Mouse (Mus musculus) liver, adult 2 months (tissue): ENCODE measurements around the gene Eea1. TPM values are rescaled to one million over a fixed set of nuclear protein-coding genes. Genes with fewer than 3 reads are reported as not detected.

ENCODE experiments used
- DNase-seq: peaks from one replicate; pipeline ENCODE4 v3.0.0-alpha.2; 2011; ENCODE audit warnings: low read depth, low spot score; ENCODE audit errors: extremely low read depth
- H3K27ac ChIP-seq: fragments of 200-500 bp; replicated peaks from 2 replicates; pipeline ENCODE4 v1.5.1; 2012; ENCODE audit warnings: low read depth, mild to moderate bottlenecking, control low read depth, inconsistent platforms, low read length; ENCODE audit not compliant: insufficient read depth
- H3K27me3 ChIP-seq: fragments of 200-500 bp; 2 replicates; pipeline ENCODE4 v1.6.1; 2012; ENCODE audit warnings: mild to moderate bottlenecking, moderate library complexity, low read length, inconsistent platforms; ENCODE audit not compliant: control insufficient read depth, insufficient read depth
- H3K36me3 ChIP-seq: fragments of 200-500 bp; 2 replicates; pipeline ENCODE4 v1.6.1; 2012; ENCODE audit warnings: low read length, inconsistent platforms; ENCODE audit not compliant: control insufficient read depth, insufficient read depth
- H3K4me1 ChIP-seq: fragments of 200-500 bp; 2 replicates; pipeline ENCODE4 v1.6.1; 2011; ENCODE audit warnings: low read length; ENCODE audit not compliant: control insufficient read depth, insufficient read depth
- H3K4me3 ChIP-seq: fragments of 200-500 bp; 2 replicates; pipeline ENCODE4 v1.5.1; 2011; ENCODE audit warnings: low read depth, mild to moderate bottlenecking, control low read depth, low read length, moderate library complexity; ENCODE audit not compliant: insufficient read depth
- H3K79me2 ChIP-seq: fragments of 200-500 bp; 2 replicates; pipeline ENCODE4 v1.6.1; 2012; ENCODE audit warnings: inconsistent platforms, mild to moderate bottlenecking, low read length, moderate library complexity; ENCODE audit not compliant: control insufficient read depth, insufficient read depth
- H3K9ac ChIP-seq: fragments of 200-500 bp; 2 replicates; pipeline ENCODE4 v1.6.1; 2012; ENCODE audit warnings: low read depth, mild to moderate bottlenecking, control low read depth, inconsistent platforms, low read length
- CTCF ChIP-seq: fragments of 200-500 bp; IDR thresholded peaks from 2 replicates; pipeline ENCODE4 v1.5.1; 2011; ENCODE audit warnings: low read depth, low read length, control low read depth
- POLR2A ChIP-seq: fragments of 200-500 bp; IDR thresholded peaks from 2 replicates; pipeline ENCODE4 v1.6.1; 2011; ENCODE audit warnings: low read length, control low read depth; ENCODE audit not compliant: insufficient read depth; ENCODE audit errors: extremely low read depth
- WGBS: fragments of 180-500 bp; shearing (Covaris S2); methylation state at CpG from one replicate; pipeline ENCODE4 v1.1.7; 2018; 5-methylcytosine and 5-hydroxymethylcytosine counted together
- polyA plus RNA-seq: library from polyadenylated mRNA; depleted of rRNA; stranded (reverse); fragments of >200 nt; gene quantifications from 2 replicates; pipeline ENCODE4 v1.2.3, GENCODE M21; 2012
- total RNA-seq: library from RNA; depleted of rRNA; stranded (reverse); fragments of >200 nt; gene quantifications from 2 replicates; pipeline ENCODE4 v1.2.3, GENCODE M21; 2014

The Eea1 gene
- total and polyA plus RNA-seq, 2 experiments, result 3.1 to 19.6 TPM

- WGBS, result 90% methylated on average over 3 of the region's 3 CpGs
- no peak for TF ChIP-seq CTCF
- no peak for TF ChIP-seq POLR2A
- peaks cover 13% of the 10 kb centered on the region for H3K36me3 ChIP-seq
- no peak overlapping the region for H3K9ac ChIP-seq
- no peak overlapping the region for H3K27ac ChIP-seq
- no peaks in the 10 kb centered on the region for H3K27me3 ChIP-seq
- peaks cover 2% of the 10 kb centered on the region; the same call in 1 of the 2 replicates for H3K4me1 ChIP-seq
- H3K79me2 ChIP-seq, result peaks cover 9% of the 10 kb centered on the region
- no peak overlapping the region for H3K4me3 ChIP-seq
- no peak for DNase-seq
Observed at GRCm38 (mm10) chr10:95971942-95972341, 31.5 kb downstream of the Eea1 start.

GRCm38 (mm10) chr10:95974462-95974861, 34.0 kb downstream of the Eea1 start:
- WGBS, result over 99% methylated on average over 3 of the region's 3 CpGs
- Histone ChIP-seq H3K36me3 (peaks cover 13% of the 10 kb centered on the region), H3K9ac (no peak overlapping the region), H3K79me2 (peaks cover 2% of the 10 kb centered on the region; the same call in 1 of the 2 replicates), H3K27ac (no peak overlapping the region), H3K27me3 (no peaks in the 10 kb centered on the region), H3K4me1 (no peaks in the 10 kb centered on the region), H3K4me3 (no peak overlapping the region)
- DNase-seq, result no peak
- TF ChIP-seq POLR2A, result no peak
- no peak for TF ChIP-seq CTCF

GRCm38 (mm10) chr10:95976798-95977197, 36.3 kb downstream of the Eea1 start:
- Histone ChIP-seq H3K27ac (no peak overlapping the region), H3K4me3 (no peak overlapping the region), H3K79me2 (peaks cover 2% of the 10 kb centered on the region; the same call in 1 of the 2 replicates), H3K9ac (no peak overlapping the region), H3K36me3 (peaks cover 13% of the 10 kb centered on the region), H3K27me3 (no peaks in the 10 kb centered on the region), H3K4me1 (no peaks in the 10 kb centered on the region)
- WGBS, result 97% methylated on average over 2 of the region's 2 CpGs
- DNase-seq, result no peak
- no peak for TF ChIP-seq POLR2A
- no peak for TF ChIP-seq CTCF

DNA sequence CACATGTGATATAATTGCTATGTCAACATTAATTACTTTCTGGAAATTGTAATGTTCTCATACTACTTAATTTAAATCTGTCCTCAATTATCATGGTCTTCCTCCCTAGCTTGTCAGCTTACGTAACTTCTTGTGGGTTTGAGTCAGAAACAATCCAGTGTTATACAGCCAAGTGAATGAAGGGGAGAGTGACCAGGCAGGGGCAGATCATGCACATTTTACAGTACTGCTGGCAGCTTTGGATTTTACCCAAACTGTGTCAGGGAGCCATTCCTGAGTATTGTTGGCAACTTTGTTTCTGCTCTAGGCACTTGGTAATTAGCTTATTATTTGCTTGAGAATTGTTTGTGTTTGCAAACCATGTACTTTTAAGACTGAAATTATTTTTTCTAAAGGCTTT, 49.3 kb downstream of the Eea1 start:
- no peak overlapping the region for H3K27ac ChIP-seq
- H3K79me2 ChIP-seq, result no peaks in the 10 kb centered on the region
- H3K9ac ChIP-seq, result no peak overlapping the region
- TF ChIP-seq CTCF (no peak), POLR2A (no peak)
- 89% methylated on average over 1 of the region's 1 CpGs for WGBS
- H3K4me1 ChIP-seq, result no peaks in the 10 kb centered on the region
- no peak overlapping the region for H3K4me3 ChIP-seq
- DNase-seq, result no peak
- no peaks in the 10 kb centered on the region for H3K27me3 ChIP-seq
- peaks cover 4% of the 10 kb centered on the region; the same call in 1 of the 2 replicates for H3K36me3 ChIP-seq

DNA sequence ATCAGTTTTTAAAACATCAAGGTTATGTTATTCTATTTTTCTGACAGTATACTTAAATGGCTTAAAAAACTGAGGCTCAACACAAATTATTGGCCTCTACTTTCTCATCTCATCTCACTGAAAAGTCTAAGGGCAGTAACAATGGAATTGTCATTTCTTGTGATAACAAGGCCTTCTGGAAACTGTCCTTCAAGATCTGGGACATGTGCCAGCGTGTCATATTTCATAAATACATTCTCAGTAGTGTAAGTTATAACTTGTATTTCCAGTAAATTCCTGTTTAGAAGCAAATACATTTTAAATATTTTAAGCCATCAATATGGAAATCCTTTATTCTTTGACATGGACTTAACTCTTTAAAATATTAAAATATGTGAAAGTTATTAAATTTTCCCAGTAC, 50.7 kb downstream of the Eea1 start:
- H3K9ac ChIP-seq, result no peak overlapping the region
- H3K27ac ChIP-seq, result no peak overlapping the region
- no peak for DNase-seq
- 78% methylated on average over 1 of the region's 1 CpGs for WGBS
- H3K27me3 ChIP-seq, result no peaks in the 10 kb centered on the region
- H3K36me3 ChIP-seq, result peaks cover 7% of the 10 kb centered on the region; the same call in 1 of the 2 replicates
- no peak overlapping the region for H3K4me3 ChIP-seq
- no peaks in the 10 kb centered on the region for H3K4me1 ChIP-seq
- no peaks in the 10 kb centered on the region for H3K79me2 ChIP-seq
- TF ChIP-seq CTCF (no peak), POLR2A (no peak)

- no peak for TF ChIP-seq POLR2A
- no peak for TF ChIP-seq CTCF
- Histone ChIP-seq H3K36me3 (peaks cover 29% of the 10 kb centered on the region), H3K9ac (no peak overlapping the region), H3K79me2 (no peaks in the 10 kb centered on the region), H3K27ac (no peak overlapping the region), H3K4me1 (no peaks in the 10 kb centered on the region), H3K27me3 (no peaks in the 10 kb centered on the region), H3K4me3 (no peak overlapping the region)
- 63% methylated on average over 5 of the region's 5 CpGs for WGBS
- no peak for DNase-seq
Observed at GRCm38 (mm10) chr10:96000904-96001303, 60.5 kb downstream of the Eea1 start.
